Mouse (Mus musculus) kidney, adult 2 months (tissue): ENCODE results near the gene Jup.

Experiments
- CTCF ChIP-seq: fragments of 200-500 bp; conservative IDR thresholded peaks from 2 replicates; pipeline ENCODE4 v1.5.1; 2011; ENCODE audit warnings: low read depth, mild to moderate bottlenecking, control low read depth, low read length, moderate library complexity, mixed read lengths; ENCODE audit not compliant: insufficient read depth, insufficient read length
- POLR2A ChIP-seq: fragments of 200-500 bp; IDR thresholded peaks from one replicate; pipeline ENCODE4 v1.6.1; 2011; ENCODE audit warnings: low read depth, low read length, control low read depth

DNA sequence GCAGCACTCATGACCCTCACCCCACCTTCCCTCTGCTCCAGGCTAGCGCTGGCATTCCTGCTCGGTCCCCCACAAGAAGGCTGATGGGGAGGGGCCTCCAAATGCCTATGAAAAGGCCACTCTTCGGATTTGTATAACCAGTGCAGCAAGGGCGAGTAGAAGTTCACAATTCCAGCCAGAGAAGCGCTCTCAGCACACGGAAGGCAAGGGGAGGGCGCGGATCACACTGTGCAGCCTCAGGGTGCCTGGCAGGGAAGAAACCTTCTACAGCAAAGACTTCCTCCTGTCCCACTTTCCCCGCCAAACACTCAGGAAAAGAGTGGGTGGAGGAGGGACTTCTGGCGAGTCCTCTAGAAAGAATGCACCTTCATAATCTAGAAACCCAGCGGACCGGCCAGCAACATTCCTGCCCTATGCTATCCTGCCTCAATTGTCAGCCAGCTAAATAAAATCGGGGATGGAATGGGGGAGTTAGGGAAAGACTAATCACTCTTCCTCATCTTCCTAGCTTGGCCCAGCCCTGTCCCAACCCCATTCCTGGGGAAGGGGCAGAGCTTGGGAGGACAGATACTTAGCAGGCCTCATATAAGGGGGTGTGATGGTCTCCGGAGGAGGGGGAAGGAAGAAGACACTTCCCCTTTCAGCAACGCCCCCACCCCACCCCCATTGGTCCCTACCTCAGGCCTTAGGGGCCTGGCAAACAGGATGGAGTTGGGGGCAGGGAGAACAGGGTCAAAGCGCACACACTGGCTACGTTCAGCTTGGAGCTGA lies 1.5 kb downstream of the Jup start:
- TF ChIP-seq CTCF = no peak
- TF ChIP-seq POLR2A = no peak
